Mouse (Mus musculus) left cerebral cortex, adult 8-10 months (tissue): ENCODE results near the gene Cd40. TPM values are rescaled to one million over a fixed set of nuclear protein-coding genes. Genes with fewer than 3 reads are reported as not detected.

Experiments used
- DNase-seq, 2 experiments: peaks; one replicate each; pipeline ENCODE4 v3.0.0; 2022; ENCODE audit warnings: low spot score in 2 of 2
- total RNA-seq, 4 experiments: library from RNA; stranded (reverse); gene quantifications; 2 replicates each; pipeline ENCODE4 v1.2.4; 2022

Cd40 gene
- total RNA-seq, 4 experiments from 2014 or later, result 0.23 to 0.81 (median 0.59) TPM

DNA sequence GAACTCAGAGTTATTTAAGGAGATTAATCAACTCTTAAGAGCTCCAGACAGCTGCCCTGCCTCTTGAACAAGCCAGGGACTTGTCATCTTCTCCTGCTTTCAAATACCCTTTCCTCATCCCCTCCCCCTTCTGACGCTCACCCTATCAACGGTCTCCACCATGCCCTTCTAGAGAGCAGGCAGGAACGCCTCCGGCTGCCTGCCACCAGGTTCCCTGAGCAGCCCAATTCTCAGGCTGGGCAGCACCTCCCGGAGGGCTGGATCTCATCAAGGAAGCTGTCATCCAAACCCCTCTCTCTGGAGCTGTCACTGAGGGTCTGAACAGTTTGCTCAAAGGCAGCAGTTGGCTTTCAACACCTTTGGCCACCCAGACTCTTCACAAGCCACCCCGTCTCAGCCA, 45.3 kb downstream of the Cd40 start:
- DNase-seq, result no peak

DNA sequence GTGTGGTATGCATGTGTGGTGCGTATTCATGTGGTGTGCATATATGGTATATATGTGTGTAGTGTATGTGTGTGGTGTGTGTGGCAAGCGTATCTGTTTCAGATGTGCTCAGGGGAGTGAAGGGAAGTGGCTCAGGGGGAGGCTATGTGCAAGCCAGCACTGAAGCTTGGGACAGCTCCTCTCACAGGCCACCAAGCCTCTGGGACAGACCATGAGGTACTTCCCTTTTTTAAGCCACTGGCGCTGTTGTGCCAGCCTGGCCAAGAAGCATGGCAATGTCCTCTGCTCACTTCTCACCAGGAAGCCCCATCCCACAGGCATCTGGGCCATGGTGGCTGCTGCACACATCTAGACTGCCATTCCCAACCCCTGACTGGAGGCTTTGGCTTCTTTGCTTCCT, 47.5 kb downstream of the Cd40 start:
- DNase-seq, result no peak

DNA sequence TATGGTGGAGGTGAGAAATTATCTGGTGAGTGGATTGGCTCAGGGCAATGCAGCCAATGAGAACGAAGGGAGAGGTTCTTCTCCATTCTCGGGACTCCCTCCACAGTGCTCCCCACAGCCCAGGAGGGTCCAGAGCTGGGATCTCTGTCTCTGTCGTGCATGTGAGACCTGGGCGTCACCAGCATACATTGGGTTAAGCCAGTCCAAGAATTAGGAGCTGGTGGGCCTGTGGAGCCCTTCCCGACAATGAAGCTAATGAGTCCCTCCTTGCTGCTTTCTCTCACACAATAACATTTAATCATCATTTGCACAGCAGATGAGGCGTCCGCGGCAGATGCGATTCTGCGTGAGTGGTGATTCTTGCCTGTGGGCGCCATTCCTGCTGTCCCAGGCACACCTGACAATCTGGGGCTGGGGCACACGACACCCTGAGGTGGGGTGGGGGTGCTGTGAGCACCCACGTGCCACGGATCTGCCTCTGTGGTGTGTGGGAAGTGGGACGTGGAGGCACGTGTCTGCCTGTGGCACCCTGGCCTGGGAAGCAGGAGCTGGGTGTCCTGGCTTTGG, 50.2 kb downstream of the Cd40 start:
- DNase-seq, result peak in 1 of 2 experiments; percentile 53

DNA sequence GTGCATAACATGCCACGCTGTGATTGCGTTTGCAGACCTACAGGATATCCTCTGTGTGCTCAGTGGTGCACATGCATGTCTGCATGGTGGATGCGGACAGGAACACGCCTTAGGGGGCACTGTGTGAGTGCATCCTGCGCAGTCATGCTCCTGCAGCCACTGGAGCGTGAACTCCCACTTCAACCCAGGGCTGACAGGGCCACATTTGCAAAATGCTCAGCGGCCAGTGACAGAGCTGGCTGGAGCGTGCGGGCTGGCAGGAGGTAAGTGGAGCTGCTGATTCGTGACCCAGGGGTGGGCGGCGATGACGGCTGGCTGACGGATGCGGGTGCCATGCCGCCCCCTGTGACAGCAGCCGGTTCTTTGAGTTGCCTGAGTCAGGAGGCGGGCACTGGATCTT, 51.2 kb downstream of the Cd40 start:
- DNase-seq, result no peak

DNA sequence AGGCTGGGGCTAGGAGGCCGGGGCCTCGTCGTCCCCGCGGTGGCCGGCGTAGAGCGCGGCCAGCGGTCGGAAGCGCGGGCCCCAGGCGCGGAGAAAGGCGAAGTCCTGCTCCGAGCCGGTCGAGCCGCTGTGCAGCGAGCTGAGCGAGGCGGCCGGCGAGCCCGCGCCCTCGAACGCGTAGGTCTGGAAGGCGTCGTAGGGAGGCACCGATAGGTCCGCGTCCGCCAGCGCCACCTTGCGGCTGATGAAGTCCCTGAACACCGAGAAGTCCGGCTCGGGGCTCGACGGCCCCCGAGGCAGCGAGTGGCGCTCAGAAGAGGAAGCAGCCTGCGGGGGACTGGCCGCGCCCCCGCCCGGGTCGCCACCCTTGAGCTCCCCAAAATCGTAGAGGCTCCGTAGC, 56.7 kb downstream of the Cd40 start:
- DNase-seq, result peak in 1 of 2 experiments; percentile 59

DNA sequence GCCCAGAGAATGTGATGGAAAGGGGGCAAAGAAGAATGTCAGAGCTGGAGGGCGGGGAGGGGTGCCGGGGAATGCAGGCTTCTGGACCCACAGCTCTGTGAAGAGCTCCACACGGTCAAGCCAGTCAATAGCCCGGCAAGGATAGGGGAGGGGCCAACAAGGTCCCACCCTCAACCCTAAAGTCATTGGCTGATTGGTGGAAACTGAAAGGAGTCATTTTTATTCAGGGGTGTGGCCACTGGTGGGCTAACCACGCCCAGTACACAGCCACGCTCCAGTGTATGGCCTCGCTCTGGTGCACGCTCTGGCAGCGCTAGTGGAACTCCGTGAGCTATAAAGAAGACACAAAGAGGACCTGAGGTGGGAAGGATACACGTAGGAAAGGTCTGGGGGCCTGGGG, 58.3 kb downstream of the Cd40 start:
- DNase-seq, result no peak

DNA sequence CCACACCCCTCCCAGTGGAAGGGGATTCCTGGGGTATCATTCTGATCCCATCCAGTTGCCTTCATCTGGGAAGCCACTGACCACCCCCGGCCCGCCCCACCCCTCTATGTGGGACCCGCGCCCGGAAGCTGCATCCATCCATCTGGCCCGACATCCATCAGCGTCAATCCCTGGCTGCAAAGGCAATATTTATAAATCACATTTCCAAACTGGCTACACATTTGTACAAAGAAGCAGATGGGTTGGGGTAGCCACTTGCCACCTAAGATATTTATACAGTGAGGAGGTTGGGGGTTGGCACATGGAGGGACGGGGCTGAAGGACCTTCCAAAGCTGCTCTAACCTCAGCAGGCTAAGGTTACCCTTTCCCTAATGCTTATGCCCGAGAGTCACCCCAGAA, 65.3 kb downstream of the Cd40 start:
- DNase-seq, result no peak

DNA sequence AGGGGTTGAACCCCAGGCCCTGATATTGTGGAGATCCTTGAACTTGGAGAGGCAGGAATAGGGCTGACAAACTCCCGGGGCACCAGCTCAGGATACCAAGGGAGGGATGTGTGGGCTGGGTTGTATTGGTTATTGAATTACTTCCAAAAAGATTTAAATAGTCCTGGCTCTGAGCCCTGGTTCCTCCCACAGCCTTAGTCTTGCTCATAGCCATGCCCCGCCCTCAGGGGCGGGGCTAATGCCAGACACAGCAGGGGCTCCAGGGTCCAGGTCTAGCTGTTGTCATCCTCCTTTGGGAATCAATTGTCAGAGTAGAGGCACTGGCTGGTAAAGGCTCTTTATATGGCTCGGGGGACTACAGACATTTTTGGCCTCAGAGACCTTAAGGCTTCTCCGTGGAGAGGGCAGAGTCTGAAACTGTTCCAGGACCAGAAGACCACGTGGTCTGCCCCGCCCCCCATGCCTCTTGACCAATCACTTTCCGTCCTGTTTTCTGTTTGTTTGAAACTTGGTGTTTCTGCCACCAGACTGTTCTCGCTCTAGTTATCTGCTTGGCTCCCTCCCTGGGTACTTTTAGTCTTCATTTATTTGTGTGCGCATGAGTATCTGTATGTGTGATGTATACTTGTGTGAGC, 65.9 kb downstream of the Cd40 start:
- DNase-seq, result peak in 1 of 2 experiments; percentile 42

Other genes starting within 250 kb of the Cd40 start
- gene Zswim1, start 232.9 kb upstream of the Cd40 start, total RNA-seq, result 10 to 100 TPM; 20.3 to 25.7 (median 23.9) TPM
- 1 to 10 TPM in 2 of 4 experiments, not detected in 2; 1.0 to 1.4 TPM for gene Spata25, start 227.1 kb upstream of the Cd40 start, total RNA-seq
- gene Ctsa, start 222.8 kb upstream of the Cd40 start, total RNA-seq, result 100 to 1,000 TPM; 112 to 182 (median 135) TPM
- gene Neurl2, start 222.2 kb upstream of the Cd40 start, total RNA-seq, result 1 to 10 TPM; 4.5 to 7.1 (median 5.5) TPM
- 100 to 1,000 TPM; 103 to 113 (median 109) TPM for gene Pltp, start 197.9 kb upstream of the Cd40 start, total RNA-seq
- 10 to 100 TPM; 47.7 to 59.4 (median 52.0) TPM for gene Pcif1, start 176.3 kb upstream of the Cd40 start, total RNA-seq
- gene Zfp335, start 143.9 kb upstream of the Cd40 start, total RNA-seq, result 10 to 100 TPM; 22.8 to 23.9 (median 23.3) TPM
- gene Mmp9, start 114.8 kb upstream of the Cd40 start, total RNA-seq, result 1 to 10 TPM in 3 of 4 experiments, under 1 TPM in 1; 0.87 to 2.5 (median 1.5) TPM
- gene Slc12a5, start 94.8 kb upstream of the Cd40 start, total RNA-seq, result 100 to 1,000 TPM; 509 to 530 (median 524) TPM
- 10 to 100 TPM; 41.4 to 50.4 (median 44.6) TPM for gene Ncoa5, start 20.8 kb upstream of the Cd40 start, total RNA-seq
- not detected for gene 1700025C18Rik, start 35.1 kb downstream of the Cd40 start, total RNA-seq
- 10 to 100 TPM; 43.7 to 47.2 (median 44.4) TPM for gene Cdh22, start 179.2 kb downstream of the Cd40 start, total RNA-seq
- gene Slc35c2, start 232.2 kb downstream of the Cd40 start, total RNA-seq, result 10 to 100 TPM; 57.0 to 58.1 (median 57.6) TPM